Mouse (Mus musculus): ENCODE data around the gene Sp2.

The Sp2 gene

GRCm38 (mm10) chr11:96908594-96908993, 74.2 kb downstream of the Sp2 start:
- DNase-seq (ENCODE audit: low spot score), result no peak

- peak; percentile 34 for DNase-seq (ENCODE audit: low spot score)
Observed at GRCm38 (mm10) chr11:96906431-96907161, 76.2 kb downstream of the Sp2 start.
